Mouse (Mus musculus): ENCODE data around the gene Ms4a15. TPM values are rescaled to one million over a fixed set of nuclear protein-coding genes. Genes with fewer than 3 reads are reported as not detected.

Gene Ms4a15
- polyA plus RNA-seq, 1 experiment from 2014 or later, result not detected

GRCm38 (mm10) chr19:10959085-10959977 lies 33.7 kb downstream of the Ms4a15 start:
- no peak overlapping the region for H3K4me3 ChIP-seq
- H3K4me2 ChIP-seq (replicated peaks), result no peak overlapping the region
- no peaks in the 10 kb centered on the region for H3K9me3 ChIP-seq
- no peak overlapping the region for H3K27ac ChIP-seq
- no peaks in the 10 kb centered on the region for H3K4me1 ChIP-seq
- no peaks in the 10 kb centered on the region for H3K27me3 ChIP-seq (replicated peaks)
- WGBS, result 39% methylated on average over 11 of the region's 11 CpGs
- H3K36me3 ChIP-seq, result no peaks in the 10 kb centered on the region
- no peak overlapping the region for H3K9ac ChIP-seq
- ATAC-seq (ENCODE audit: low FRiP score, low read depth), result peak; percentile 71

- Histone ChIP-seq H3K9ac (no peak overlapping the region), H3K27me3 (replicated peaks) (no peaks in the 10 kb centered on the region), H3K36me3 (no peaks in the 10 kb centered on the region), H3K4me3 (no peak overlapping the region), H3K4me2 (replicated peaks) (0 out of 2 replicates have a peak overlapping the region, but pooled peaks have one; percentile 9), H3K9me3 (no peaks in the 10 kb centered on the region), H3K27ac (no peak overlapping the region), H3K4me1 (peaks cover 17% of the 10 kb centered on the region)
- WGBS, result 78% methylated on average over 11 of the region's 11 CpGs
- no peak for ATAC-seq (ENCODE audit: low FRiP score, low read depth)
Measured at GRCm38 (mm10) chr19:10952021-10952939, 40.8 kb downstream of the Ms4a15 start.

- peaks cover 10% of the 10 kb centered on the region for H3K36me3 ChIP-seq
- H3K9me3 ChIP-seq, result no peaks in the 10 kb centered on the region
- peaks cover 28% of the 10 kb centered on the region for H3K4me1 ChIP-seq
- 40% methylated on average over 9 of the region's 9 CpGs for WGBS
- 0 out of 2 replicates have a peak overlapping the region, but pooled peaks have one; percentile 83 for H3K9ac ChIP-seq
- peak; percentile 10; the same call in 1 of the 2 replicates for ATAC-seq (ENCODE audit: low FRiP score, low read depth)
- H3K4me2 ChIP-seq (replicated peaks), result peak overlapping the region; percentile 99
- H3K27ac ChIP-seq, result no peak overlapping the region
- peak overlapping the region; percentile 59 for H3K4me3 ChIP-seq
- no peaks in the 10 kb centered on the region for H3K27me3 ChIP-seq (replicated peaks)
Measured at GRCm38 (mm10) chr19:10949558-10949957, 43.5 kb downstream of the Ms4a15 start.

GRCm38 (mm10) chr19:10949112-10949511 lies 43.9 kb downstream of the Ms4a15 start, which contains the start of gene Ccdc86:
TSS of gene Ccdc86 (minus strand) at chr19:10949266.
- no peaks in the 10 kb centered on the region for H3K27me3 ChIP-seq (replicated peaks)
- no peak within 1 kb of the TSS for H3K27ac ChIP-seq
- H3K9me3 ChIP-seq, result no peaks in the 10 kb centered on the region
- peak within 1 kb of the TSS; percentile 99 for H3K4me2 ChIP-seq (replicated peaks)
- ATAC-seq (ENCODE audit: low FRiP score, low read depth), result peak; percentile 96
- peaks cover 14% of the 10 kb centered on the region for H3K36me3 ChIP-seq
- WGBS, result 1% methylated on average over 30 of the region's 30 CpGs
- H3K4me3 ChIP-seq, result peak within 1 kb of the TSS; percentile 59
- H3K9ac ChIP-seq, result peak within 1 kb of the TSS; percentile 83
- peaks cover 28% of the 10 kb centered on the region for H3K4me1 ChIP-seq

GRCm38 (mm10) chr19:10948416-10948815 lies 44.6 kb downstream of the Ms4a15 start:
- no peaks in the 10 kb centered on the region for H3K27me3 ChIP-seq (replicated peaks)
- H3K4me3 ChIP-seq, result peak overlapping the region; percentile 59
- H3K9me3 ChIP-seq, result no peaks in the 10 kb centered on the region
- H3K4me2 ChIP-seq (replicated peaks), result peak overlapping the region; percentile 99
- H3K4me1 ChIP-seq, result peaks cover 28% of the 10 kb centered on the region
- no peak overlapping the region for H3K27ac ChIP-seq
- peak; percentile 7; the same call in 1 of the 2 replicates for ATAC-seq (ENCODE audit: low FRiP score, low read depth)
- peak overlapping the region; percentile 83 for H3K9ac ChIP-seq
- 0% methylated on average over 20 of the region's 20 CpGs for WGBS
- peaks cover 21% of the 10 kb centered on the region for H3K36me3 ChIP-seq

GRCm38 (mm10) chr19:10947219-10947618 lies 45.8 kb downstream of the Ms4a15 start:
- H3K27ac ChIP-seq, result no peak overlapping the region
- WGBS, result 88% methylated on average over 5 of the region's 5 CpGs
- ATAC-seq (ENCODE audit: low FRiP score, low read depth), result no peak
- H3K4me3 ChIP-seq, result no peak overlapping the region; the same call in 1 of the 2 replicates
- H3K4me2 ChIP-seq (replicated peaks), result peak overlapping the region; percentile 99
- no peaks in the 10 kb centered on the region for H3K9me3 ChIP-seq
- peaks cover 26% of the 10 kb centered on the region for H3K4me1 ChIP-seq
- H3K36me3 ChIP-seq, result peaks cover 33% of the 10 kb centered on the region
- peak overlapping the region; percentile 83 for H3K9ac ChIP-seq
- no peaks in the 10 kb centered on the region for H3K27me3 ChIP-seq (replicated peaks)

GRCm38 (mm10) chr19:10946506-10946905 lies 46.5 kb downstream of the Ms4a15 start:
- Histone ChIP-seq H3K9ac (no peak overlapping the region), H3K9me3 (no peaks in the 10 kb centered on the region), H3K36me3 (peaks cover 40% of the 10 kb centered on the region), H3K27me3 (replicated peaks) (no peaks in the 10 kb centered on the region), H3K4me2 (replicated peaks) (peak overlapping the region; percentile 99; the same call in 1 of the 2 replicates), H3K4me3 (no peak overlapping the region), H3K27ac (no peak overlapping the region), H3K4me1 (peaks cover 24% of the 10 kb centered on the region)
- WGBS, result 90% methylated on average over 3 of the region's 3 CpGs
- ATAC-seq (ENCODE audit: low FRiP score, low read depth), result no peak

GRCm38 (mm10) chr19:10943955-10944354 lies 49.1 kb downstream of the Ms4a15 start:
- WGBS, result 85% methylated on average over 3 of the region's 3 CpGs
- Histone ChIP-seq H3K4me1 (peaks cover 34% of the 10 kb centered on the region), H3K9ac (no peak overlapping the region), H3K27ac (no peak overlapping the region), H3K4me2 (replicated peaks) (no peak overlapping the region), H3K36me3 (peaks cover 40% of the 10 kb centered on the region), H3K27me3 (replicated peaks) (no peaks in the 10 kb centered on the region), H3K4me3 (no peak overlapping the region), H3K9me3 (no peaks in the 10 kb centered on the region)
- ATAC-seq (ENCODE audit: low FRiP score, low read depth), result no peak

GRCm38 (mm10) chr19:10940801-10941457 lies 52.1 kb downstream of the Ms4a15 start:
- Histone ChIP-seq H3K9me3 (no peaks in the 10 kb centered on the region), H3K27me3 (replicated peaks) (no peaks in the 10 kb centered on the region), H3K4me2 (replicated peaks) (peak overlapping the region; percentile 75), H3K4me3 (peak overlapping the region; percentile 34), H3K36me3 (peaks cover 40% of the 10 kb centered on the region), H3K4me1 (peaks cover 10% of the 10 kb centered on the region; the same call in 1 of the 2 replicates), H3K9ac (peak overlapping the region; percentile 56), H3K27ac (no peak overlapping the region)
- WGBS, result 3% methylated on average over 40 of the region's 40 CpGs
- peak; percentile 78 for ATAC-seq (ENCODE audit: low FRiP score, low read depth)

- Histone ChIP-seq H3K9ac (peak overlapping the region; percentile 56), H3K4me1 (peaks cover 10% of the 10 kb centered on the region; the same call in 1 of the 2 replicates), H3K36me3 (peaks cover 37% of the 10 kb centered on the region), H3K4me2 (replicated peaks) (peak overlapping the region; percentile 75), H3K9me3 (no peaks in the 10 kb centered on the region), H3K27me3 (replicated peaks) (no peaks in the 10 kb centered on the region), H3K4me3 (peak overlapping the region; percentile 34), H3K27ac (no peak overlapping the region)
- WGBS, result 17% methylated on average over 37 of the region's 37 CpGs
- peak; percentile 95 for ATAC-seq (ENCODE audit: low FRiP score, low read depth)
Measured at GRCm38 (mm10) chr19:10940097-10940800, 52.8 kb downstream of the Ms4a15 start.

GRCm38 (mm10) chr19:10938771-10939170 lies 54.3 kb downstream of the Ms4a15 start:
- 64% methylated on average over 3 of the region's 3 CpGs for WGBS
- H3K9ac ChIP-seq, result no peak overlapping the region
- no peak overlapping the region for H3K4me3 ChIP-seq
- H3K27me3 ChIP-seq (replicated peaks), result no peaks in the 10 kb centered on the region
- peaks cover 22% of the 10 kb centered on the region for H3K36me3 ChIP-seq
- no peak overlapping the region for H3K27ac ChIP-seq
- H3K9me3 ChIP-seq, result no peaks in the 10 kb centered on the region
- H3K4me2 ChIP-seq (replicated peaks), result no peak overlapping the region
- H3K4me1 ChIP-seq, result peaks cover 10% of the 10 kb centered on the region; the same call in 1 of the 2 replicates
- no peak for ATAC-seq (ENCODE audit: low FRiP score, low read depth)
